Mouse (Mus musculus) cerebellum, adult 11 months (tissue): Measurements from ENCODE around the gene Dock4.

ENCODE experiments used
- DNase-seq: peaks from one replicate; pipeline ENCODE4 v3.0.0; 2022

The Dock4 gene

DNA sequence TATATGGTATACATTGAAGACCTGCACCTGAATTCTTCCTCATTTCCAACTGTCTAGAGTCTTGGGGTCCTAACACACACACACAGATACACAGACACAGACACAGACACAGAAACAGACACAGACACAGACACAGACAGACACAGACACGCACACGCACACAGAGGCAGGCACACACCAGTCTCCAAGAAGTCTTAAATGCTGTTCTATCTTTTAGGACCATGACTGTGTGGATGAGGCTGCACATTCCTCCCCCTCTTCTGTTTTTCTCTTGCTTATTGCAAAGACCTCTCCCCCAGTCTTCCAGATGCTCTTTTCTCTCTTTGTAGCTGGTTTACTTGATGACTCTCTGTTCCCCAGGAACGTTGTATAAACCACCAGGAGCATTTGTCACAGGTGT lies 443.8 kb downstream of the Dock4 start:
- DNase-seq = no peak

- DNase-seq = no peak
Observed at GRCm38 (mm10) chr12:40891168-40891567, 445.4 kb downstream of the Dock4 start.

- DNase-seq = no peak
Observed at GRCm38 (mm10) chr12:40893741-40894140, 448.0 kb downstream of the Dock4 start.

DNA sequence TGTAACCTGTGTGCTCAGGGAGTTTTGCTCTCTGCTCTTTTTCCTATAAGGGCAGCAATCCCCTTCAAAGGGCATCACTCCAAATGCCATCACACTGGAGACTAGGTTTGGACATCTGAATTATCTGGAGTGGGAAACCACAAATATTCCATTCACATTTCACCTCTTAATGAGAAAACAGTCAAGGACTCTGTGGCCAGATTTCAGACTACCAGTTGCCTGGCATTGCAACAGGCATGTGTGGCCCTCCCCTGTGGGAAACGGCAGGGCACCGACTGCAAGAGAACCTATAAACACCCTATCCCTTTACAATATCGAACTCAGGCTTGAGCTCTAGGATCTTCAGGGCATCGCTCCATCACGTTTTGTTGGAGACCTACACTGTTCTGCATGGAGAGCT lies 448.9 kb downstream of the Dock4 start:
- no peak for DNase-seq
